Mouse (Mus musculus): ENCODE results near the gene Tns3.

DNA sequence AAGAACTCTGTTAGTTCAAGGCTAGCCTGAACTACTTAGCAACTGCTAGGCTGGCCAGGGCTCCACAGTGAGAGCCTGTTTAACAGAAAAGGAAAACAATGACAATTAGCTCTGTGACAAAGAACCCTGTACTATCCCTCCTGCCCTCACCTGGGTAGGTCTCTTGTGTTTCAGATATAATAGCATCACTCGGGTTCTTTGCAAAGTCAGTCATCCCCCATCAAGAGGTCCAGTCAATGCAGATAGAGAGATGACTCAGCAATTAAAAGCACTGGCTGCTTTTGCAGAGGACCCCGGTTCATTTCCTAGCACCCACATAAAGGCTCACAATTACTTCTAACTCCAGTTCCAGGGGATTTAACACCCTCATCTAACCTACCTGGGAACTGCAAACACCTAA is 78.0 kb downstream of the Tns3 start:
- TF ChIP-seq CTCF (IDR thresholded peaks at IDR 0.05; ENCODE audit: low read depth), result no peak
- no peak for TF ChIP-seq EP300 (IDR thresholded peaks at IDR 0.05; ENCODE audit: low read depth)

Measured in liver, postnatal 0 days (tissue).